Mouse (Mus musculus) erythroid progenitor cell, adult 5-6 weeks (primary cell): Measurements from ENCODE around the gene Slc5a11. TPM values are rescaled to one million over a fixed set of nuclear protein-coding genes. Genes with fewer than 3 reads are reported as not detected.

Experiments used
- total RNA-seq, 2 experiments: library from RNA; stranded (forward) in 1 of 2; stranded (reverse) in 1 of 2; fragments of 150-400 nt in 1 of 2; fragments of 186-747, 209-891 nt in 1 of 2; gene quantifications; 2 replicates each; pipeline versions ENCODE4 v1.2.3 to v1.2.4; 2015 to 2017; ENCODE audit warnings: low replicate concordance in 2 of 2

The Slc5a11 gene
- total RNA-seq, 2 experiments from 2014 or later = not detected

Other genes starting within 250 kb of the Slc5a11 start
- gene Rbbp6, start 249.1 kb upstream of the Slc5a11 start, total RNA-seq (2015; ENCODE audit: low replicate concordance) = 77.5 and 99.5 TPM in 2 replicates
- gene Rbbp6, start 249.1 kb upstream of the Slc5a11 start, total RNA-seq (2017; ENCODE audit: low replicate concordance) = 56.0 and 64.2 TPM in 2 replicates
- gene Tnrc6a, start 90.9 kb upstream of the Slc5a11 start, total RNA-seq (2015; ENCODE audit: low replicate concordance) = 35.2 and 38.6 TPM in 2 replicates
- 41.8 and 57.6 TPM in 2 replicates for gene Tnrc6a, start 90.9 kb upstream of the Slc5a11 start, total RNA-seq (2017; ENCODE audit: low replicate concordance)
- gene Lcmt1, start 155.0 kb downstream of the Slc5a11 start, total RNA-seq (2015; ENCODE audit: low replicate concordance) = 16.8 and 24.9 TPM in 2 replicates
- gene Lcmt1, start 155.0 kb downstream of the Slc5a11 start, total RNA-seq (2017; ENCODE audit: low replicate concordance) = 16.0 and 21.4 TPM in 2 replicates
- gene Arhgap17, start 155.1 kb downstream of the Slc5a11 start, total RNA-seq (2015; ENCODE audit: low replicate concordance) = 32.8 and 34.0 TPM in 2 replicates
- 11.4 and 15.7 TPM in 2 replicates for gene Arhgap17, start 155.1 kb downstream of the Slc5a11 start, total RNA-seq (2017; ENCODE audit: low replicate concordance)
- not detected in 2 replicates for gene Aqp8, start 247.5 kb downstream of the Slc5a11 start, total RNA-seq (2015; ENCODE audit: low replicate concordance)
- not detected in 2 replicates for gene Aqp8, start 247.5 kb downstream of the Slc5a11 start, total RNA-seq (2017; ENCODE audit: low replicate concordance)